Mouse (Mus musculus): ENCODE results near the gene Lrp6. TPM values are rescaled to one million over a fixed set of nuclear protein-coding genes. Genes with fewer than 3 reads are reported as not detected.

Gene Lrp6
- total and polyA plus RNA-seq, 2 experiments from 2014 or later = 15.9 to 26.6 TPM

- H3K4me1 ChIP-seq (ENCODE audit: control insufficient read depth, insufficient read depth) = peaks cover 19% of the 10 kb centered on the region
- no peak overlapping the region for H3K4me2 ChIP-seq (ENCODE audit: low read depth, low read length)
- H3K9me3 ChIP-seq (replicated peaks; ENCODE audit: control insufficient read depth, low read length) = no peaks in the 10 kb centered on the region
- H3K27ac ChIP-seq (ENCODE audit: low read depth) = no peak overlapping the region
- no peaks in the 10 kb centered on the region for H3K27me3 ChIP-seq (ENCODE audit: control insufficient read depth, insufficient read depth, low read length)
- 68% methylated on average over 8 of the region's 8 CpGs for WGBS
- no peak for ATAC-seq (ENCODE audit: insufficient read depth, low read depth)
- H3K36me3 ChIP-seq (replicated peaks; ENCODE audit: control insufficient read depth, insufficient read depth, low read length) = no peaks in the 10 kb centered on the region
- no peak for DNase-seq (ENCODE audit: low spot score)
- H3K9ac ChIP-seq (replicated peaks; ENCODE audit: low read depth, low read length) = no peak overlapping the region
- H3K4me3 ChIP-seq (ENCODE audit: low read depth, low read length) = no peak overlapping the region
- TF ChIP-seq CTCF (IDR thresholded peaks at IDR 0.05; ENCODE audit: low read depth) = no peak
- TF ChIP-seq EP300 (IDR thresholded peaks at IDR 0.05; ENCODE audit: low read depth) = no peak
Measured at GRCm38 (mm10) chr6:134558546-134559129, 8.1 kb downstream of the Lrp6 start.

GRCm38 (mm10) chr6:134557043-134557442 is 9.7 kb downstream of the Lrp6 start:
- DNase-seq (ENCODE audit: low spot score) (no peak), ATAC-seq (ENCODE audit: insufficient read depth, low read depth) (no peak)
- TF ChIP-seq CTCF (IDR thresholded peaks at IDR 0.05; ENCODE audit: low read depth) = no peak
- TF ChIP-seq EP300 (IDR thresholded peaks at IDR 0.05; ENCODE audit: low read depth) = no peak
- no peaks in the 10 kb centered on the region for H3K27me3 ChIP-seq (ENCODE audit: control insufficient read depth, insufficient read depth, low read length)
- H3K4me2 ChIP-seq (ENCODE audit: low read depth, low read length) = no peak overlapping the region
- WGBS = 76% methylated on average over 1 of the region's 1 CpGs
- no peak overlapping the region for H3K9ac ChIP-seq (replicated peaks; ENCODE audit: low read depth, low read length)
- no peaks in the 10 kb centered on the region for H3K36me3 ChIP-seq (replicated peaks; ENCODE audit: control insufficient read depth, insufficient read depth, low read length)
- no peak overlapping the region for H3K4me3 ChIP-seq (ENCODE audit: low read depth, low read length)
- no peak overlapping the region for H3K27ac ChIP-seq (ENCODE audit: low read depth)
- peaks cover 19% of the 10 kb centered on the region for H3K4me1 ChIP-seq (ENCODE audit: control insufficient read depth, insufficient read depth)
- no peaks in the 10 kb centered on the region for H3K9me3 ChIP-seq (replicated peaks; ENCODE audit: control insufficient read depth, low read length)

- no peak overlapping the region for H3K9ac ChIP-seq (replicated peaks; ENCODE audit: low read depth, low read length)
- DNase-seq (ENCODE audit: low spot score) (no peak), ATAC-seq (ENCODE audit: insufficient read depth, low read depth) (no peak)
- H3K4me3 ChIP-seq (ENCODE audit: low read depth, low read length) = no peak overlapping the region
- H3K27ac ChIP-seq (ENCODE audit: low read depth) = no peak overlapping the region
- no peaks in the 10 kb centered on the region for H3K27me3 ChIP-seq (ENCODE audit: control insufficient read depth, insufficient read depth, low read length)
- H3K4me2 ChIP-seq (ENCODE audit: low read depth, low read length) = no peak overlapping the region
- no peaks in the 10 kb centered on the region for H3K36me3 ChIP-seq (replicated peaks; ENCODE audit: control insufficient read depth, insufficient read depth, low read length)
- WGBS = 53% methylated on average over 7 of the region's 7 CpGs
- H3K4me1 ChIP-seq (ENCODE audit: control insufficient read depth, insufficient read depth) = peaks cover 19% of the 10 kb centered on the region
- no peaks in the 10 kb centered on the region for H3K9me3 ChIP-seq (replicated peaks; ENCODE audit: control insufficient read depth, low read length)
- TF ChIP-seq EP300 (IDR thresholded peaks at IDR 0.05; ENCODE audit: low read depth) = no peak
- TF ChIP-seq CTCF (IDR thresholded peaks at IDR 0.05; ENCODE audit: low read depth) = no peak
Measured at GRCm38 (mm10) chr6:134556185-134556950, 10.4 kb downstream of the Lrp6 start.

- Histone ChIP-seq H3K27ac (ENCODE audit: low read depth) (no peak overlapping the region), H3K4me2 (ENCODE audit: low read depth, low read length) (no peak overlapping the region), H3K36me3 (replicated peaks; ENCODE audit: control insufficient read depth, insufficient read depth, low read length) (no peaks in the 10 kb centered on the region), H3K4me3 (ENCODE audit: low read depth, low read length) (no peak overlapping the region), H3K4me1 (ENCODE audit: control insufficient read depth, insufficient read depth) (peaks cover 27% of the 10 kb centered on the region), H3K9me3 (replicated peaks; ENCODE audit: control insufficient read depth, low read length) (no peaks in the 10 kb centered on the region), H3K9ac (replicated peaks; ENCODE audit: low read depth, low read length) (no peak overlapping the region), H3K27me3 (ENCODE audit: control insufficient read depth, insufficient read depth, low read length) (no peaks in the 10 kb centered on the region)
- ATAC-seq (ENCODE audit: insufficient read depth, low read depth) (no peak), DNase-seq (ENCODE audit: low spot score) (no peak)
- no peak for TF ChIP-seq EP300 (IDR thresholded peaks at IDR 0.05; ENCODE audit: low read depth)
- no peak for TF ChIP-seq CTCF (IDR thresholded peaks at IDR 0.05; ENCODE audit: low read depth)
- WGBS = 86% methylated on average over 3 of the region's 3 CpGs
Measured at GRCm38 (mm10) chr6:134555178-134555577, 11.6 kb downstream of the Lrp6 start.

GRCm38 (mm10) chr6:134554230-134554629 is 12.5 kb downstream of the Lrp6 start:
- Histone ChIP-seq H3K27ac (ENCODE audit: low read depth) (no peak overlapping the region), H3K9ac (replicated peaks; ENCODE audit: low read depth, low read length) (no peak overlapping the region), H3K27me3 (ENCODE audit: control insufficient read depth, insufficient read depth, low read length) (no peaks in the 10 kb centered on the region), H3K4me2 (ENCODE audit: low read depth, low read length) (no peak overlapping the region), H3K4me3 (ENCODE audit: low read depth, low read length) (no peak overlapping the region), H3K4me1 (ENCODE audit: control insufficient read depth, insufficient read depth) (peaks cover 27% of the 10 kb centered on the region), H3K9me3 (replicated peaks; ENCODE audit: control insufficient read depth, low read length) (no peaks in the 10 kb centered on the region), H3K36me3 (replicated peaks; ENCODE audit: control insufficient read depth, insufficient read depth, low read length) (no peaks in the 10 kb centered on the region)
- 69% methylated on average over 4 of the region's 4 CpGs for WGBS
- no peak for TF ChIP-seq CTCF (IDR thresholded peaks at IDR 0.05; ENCODE audit: low read depth)
- no peak for TF ChIP-seq EP300 (IDR thresholded peaks at IDR 0.05; ENCODE audit: low read depth)
- ATAC-seq (ENCODE audit: insufficient read depth, low read depth) (no peak), DNase-seq (ENCODE audit: low spot score) (no peak)

Data from heart, postnatal 0 days (tissue).